Mouse (Mus musculus): ENCODE data around the gene Tmem131. TPM values are rescaled to one million over a fixed set of nuclear protein-coding genes. Genes with fewer than 3 reads are reported as not detected.

Tmem131 gene
- polyA plus RNA-seq, 1 experiment from 2014 or later = 12.3 TPM

GRCm38 (mm10) chr1:36936567-36936966 lies 6.9 kb downstream of the Tmem131 start:
- H3K4me2 ChIP-seq = no peak overlapping the region
- H3K4me1 ChIP-seq = peaks cover 31% of the 10 kb centered on the region
- H3K27me3 ChIP-seq = no peaks in the 10 kb centered on the region
- H3K36me3 ChIP-seq = no peaks in the 10 kb centered on the region
- H3K27ac ChIP-seq = no peak overlapping the region
- no peak overlapping the region for H3K9ac ChIP-seq
- H3K4me3 ChIP-seq (replicated peaks) = no peak overlapping the region
- no peaks in the 10 kb centered on the region for H3K9me3 ChIP-seq (replicated peaks)
- no peak for ATAC-seq (replicated peaks; ENCODE audit: low FRiP score)
- 83% methylated on average over 7 of the region's 7 CpGs for WGBS

- no peaks in the 10 kb centered on the region for H3K9me3 ChIP-seq (replicated peaks)
- H3K4me1 ChIP-seq = peaks cover 26% of the 10 kb centered on the region
- no peak overlapping the region for H3K27ac ChIP-seq
- H3K9ac ChIP-seq = no peak overlapping the region
- ATAC-seq (replicated peaks; ENCODE audit: low FRiP score) = no peak
- no peak overlapping the region for H3K4me2 ChIP-seq
- no peaks in the 10 kb centered on the region for H3K27me3 ChIP-seq
- H3K36me3 ChIP-seq = no peaks in the 10 kb centered on the region
- WGBS = 40% methylated on average over 6 of the region's 6 CpGs
- H3K4me3 ChIP-seq (replicated peaks) = no peak overlapping the region
Observed at GRCm38 (mm10) chr1:36934778-36935177, 8.7 kb downstream of the Tmem131 start.

GRCm38 (mm10) chr1:36933965-36934585 lies 9.4 kb downstream of the Tmem131 start:
- ATAC-seq (replicated peaks; ENCODE audit: low FRiP score) = no peak
- peaks cover 32% of the 10 kb centered on the region for H3K4me1 ChIP-seq
- no peak overlapping the region for H3K4me2 ChIP-seq
- no peaks in the 10 kb centered on the region for H3K9me3 ChIP-seq (replicated peaks)
- H3K36me3 ChIP-seq = no peaks in the 10 kb centered on the region
- no peaks in the 10 kb centered on the region for H3K27me3 ChIP-seq
- no peak overlapping the region for H3K27ac ChIP-seq
- 64% methylated on average over 8 of the region's 8 CpGs for WGBS
- H3K9ac ChIP-seq = no peak overlapping the region
- H3K4me3 ChIP-seq (replicated peaks) = no peak overlapping the region

- H3K27me3 ChIP-seq = no peaks in the 10 kb centered on the region
- H3K36me3 ChIP-seq = no peaks in the 10 kb centered on the region
- no peaks in the 10 kb centered on the region for H3K9me3 ChIP-seq (replicated peaks)
- peaks cover 24% of the 10 kb centered on the region; the same call in 1 of the 2 replicates for H3K4me1 ChIP-seq
- H3K9ac ChIP-seq = no peak overlapping the region
- H3K4me2 ChIP-seq = no peak overlapping the region
- H3K27ac ChIP-seq = no peak overlapping the region
- no peak overlapping the region for H3K4me3 ChIP-seq (replicated peaks)
- 89% methylated on average over 1 of the region's 1 CpGs for WGBS
- no peak for ATAC-seq (replicated peaks; ENCODE audit: low FRiP score)
Observed at GRCm38 (mm10) chr1:36932231-36932630, 11.2 kb downstream of the Tmem131 start.

GRCm38 (mm10) chr1:36930911-36931310 lies 12.6 kb downstream of the Tmem131 start:
- WGBS = 83% methylated on average over 8 of the region's 8 CpGs
- Histone ChIP-seq H3K9ac (no peak overlapping the region), H3K9me3 (replicated peaks) (no peaks in the 10 kb centered on the region), H3K4me3 (replicated peaks) (no peak overlapping the region), H3K4me2 (no peak overlapping the region), H3K36me3 (no peaks in the 10 kb centered on the region), H3K27ac (no peak overlapping the region), H3K4me1 (peaks cover 36% of the 10 kb centered on the region), H3K27me3 (no peaks in the 10 kb centered on the region)
- ATAC-seq (replicated peaks; ENCODE audit: low FRiP score) = no peak

GRCm38 (mm10) chr1:36929996-36930395 lies 13.5 kb downstream of the Tmem131 start:
- Histone ChIP-seq H3K4me3 (replicated peaks) (no peak overlapping the region), H3K4me2 (no peak overlapping the region), H3K9ac (no peak overlapping the region), H3K27ac (no peak overlapping the region), H3K27me3 (no peaks in the 10 kb centered on the region), H3K36me3 (no peaks in the 10 kb centered on the region), H3K9me3 (replicated peaks) (no peaks in the 10 kb centered on the region), H3K4me1 (peaks cover 34% of the 10 kb centered on the region)
- WGBS = 93% methylated on average over 2 of the region's 2 CpGs
- no peak for ATAC-seq (replicated peaks; ENCODE audit: low FRiP score)

DNA sequence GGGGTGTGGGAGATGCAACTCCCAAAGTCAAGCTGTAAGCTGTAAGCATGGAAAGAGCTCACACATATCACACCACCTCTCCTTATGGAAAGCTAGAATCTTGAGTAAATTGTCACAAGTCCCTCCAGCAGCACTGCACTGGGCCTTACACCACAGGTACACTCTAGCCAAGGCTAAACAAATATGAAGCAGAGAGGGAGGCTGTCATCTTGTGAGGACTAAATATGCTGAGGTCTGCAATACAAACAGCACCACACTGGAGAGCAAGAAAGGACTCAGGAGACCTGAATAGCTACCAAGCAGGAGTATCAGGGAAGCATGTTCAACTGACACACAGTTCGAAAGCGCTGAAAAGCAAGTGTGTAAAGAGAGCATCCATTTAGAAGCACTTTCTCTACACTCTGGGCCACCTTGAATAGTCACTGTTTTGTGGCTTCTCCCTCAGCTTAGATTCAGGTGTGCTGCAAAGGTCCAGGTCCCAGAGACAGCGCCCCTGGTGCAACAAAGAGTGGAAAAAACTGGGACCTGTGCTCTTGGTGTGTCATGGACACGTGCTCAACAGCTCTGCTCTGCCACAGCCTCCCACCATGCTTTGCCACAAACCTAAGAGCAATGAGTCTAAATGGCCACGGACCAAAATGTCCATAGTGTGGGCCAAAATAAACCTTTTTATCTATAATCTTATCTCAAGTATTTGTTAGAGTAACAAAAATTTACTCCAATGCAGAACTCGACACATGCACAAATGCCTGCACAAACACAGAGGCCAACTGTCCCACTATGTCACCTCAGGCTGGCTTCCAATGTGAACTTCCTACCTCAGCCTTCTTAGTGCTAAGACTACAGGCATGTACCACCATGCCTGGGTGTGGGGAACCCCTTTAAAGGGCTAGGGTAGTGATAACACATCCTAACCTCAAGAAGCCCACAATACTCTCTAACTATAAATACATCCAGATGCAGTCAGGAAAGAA lies 14.8 kb downstream of the Tmem131 start:
- Histone ChIP-seq H3K4me2 (no peak overlapping the region), H3K4me1 (peaks cover 31% of the 10 kb centered on the region), H3K36me3 (no peaks in the 10 kb centered on the region), H3K27me3 (no peaks in the 10 kb centered on the region), H3K9ac (no peak overlapping the region), H3K27ac (no peak overlapping the region), H3K9me3 (replicated peaks) (no peaks in the 10 kb centered on the region), H3K4me3 (replicated peaks) (no peak overlapping the region)
- 79% methylated on average over 6 of the region's 6 CpGs for WGBS
- no peak for ATAC-seq (replicated peaks; ENCODE audit: low FRiP score)

GRCm38 (mm10) chr1:36927569-36927968 lies 15.9 kb downstream of the Tmem131 start:
- no peak overlapping the region for H3K4me3 ChIP-seq (replicated peaks)
- peaks cover 38% of the 10 kb centered on the region for H3K4me1 ChIP-seq
- ATAC-seq (replicated peaks; ENCODE audit: low FRiP score) = no peak
- H3K4me2 ChIP-seq = no peak overlapping the region
- no peaks in the 10 kb centered on the region for H3K27me3 ChIP-seq
- H3K36me3 ChIP-seq = no peaks in the 10 kb centered on the region
- 77% methylated on average over 2 of the region's 2 CpGs for WGBS
- no peak overlapping the region for H3K27ac ChIP-seq
- no peak overlapping the region for H3K9ac ChIP-seq
- H3K9me3 ChIP-seq (replicated peaks) = no peaks in the 10 kb centered on the region

- H3K4me3 ChIP-seq (replicated peaks) = no peak overlapping the region
- no peak overlapping the region for H3K9ac ChIP-seq
- peaks cover 45% of the 10 kb centered on the region for H3K4me1 ChIP-seq
- no peaks in the 10 kb centered on the region for H3K9me3 ChIP-seq (replicated peaks)
- H3K27ac ChIP-seq = no peak overlapping the region
- H3K27me3 ChIP-seq = no peaks in the 10 kb centered on the region
- no peak for ATAC-seq (replicated peaks; ENCODE audit: low FRiP score)
- no peaks in the 10 kb centered on the region for H3K36me3 ChIP-seq
- WGBS = 83% methylated on average over 6 of the region's 6 CpGs
- no peak overlapping the region for H3K4me2 ChIP-seq
Observed at GRCm38 (mm10) chr1:36926738-36927137, 16.7 kb downstream of the Tmem131 start.

GRCm38 (mm10) chr1:36926246-36926645 lies 17.2 kb downstream of the Tmem131 start:
- no peaks in the 10 kb centered on the region for H3K36me3 ChIP-seq
- no peak overlapping the region for H3K4me3 ChIP-seq (replicated peaks)
- peaks cover 50% of the 10 kb centered on the region for H3K4me1 ChIP-seq
- H3K27ac ChIP-seq = no peak overlapping the region
- 73% methylated on average over 4 of the region's 4 CpGs for WGBS
- no peaks in the 10 kb centered on the region for H3K9me3 ChIP-seq (replicated peaks)
- ATAC-seq (replicated peaks; ENCODE audit: low FRiP score) = no peak
- no peaks in the 10 kb centered on the region for H3K27me3 ChIP-seq
- no peak overlapping the region for H3K4me2 ChIP-seq
- H3K9ac ChIP-seq = no peak overlapping the region

DNA sequence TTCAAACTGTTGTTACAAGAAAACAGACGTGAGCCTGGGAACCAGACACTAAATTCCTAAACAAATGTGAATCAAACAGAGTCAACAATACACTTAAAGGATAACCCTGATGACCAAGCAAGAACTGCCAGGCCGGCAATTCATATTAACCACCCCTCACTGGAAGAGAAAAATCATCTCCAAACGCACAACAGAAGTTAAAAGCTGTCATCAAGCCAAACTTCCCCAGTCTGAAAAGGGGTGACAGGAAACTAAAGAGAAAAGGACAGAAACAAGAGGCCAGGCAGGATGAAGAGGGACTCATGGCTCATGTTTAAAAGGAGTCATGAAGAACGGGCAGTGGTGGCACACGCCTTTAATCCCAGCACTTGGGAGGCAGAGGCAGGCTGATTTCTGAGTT lies 17.7 kb downstream of the Tmem131 start:
- 0 out of 2 replicates have a peak overlapping the region, but pooled peaks have one; percentile 22 for H3K27ac ChIP-seq
- H3K9me3 ChIP-seq (replicated peaks) = no peaks in the 10 kb centered on the region
- H3K4me1 ChIP-seq = peaks cover 55% of the 10 kb centered on the region
- no peaks in the 10 kb centered on the region for H3K27me3 ChIP-seq
- no peaks in the 10 kb centered on the region for H3K36me3 ChIP-seq
- H3K4me3 ChIP-seq (replicated peaks) = no peak overlapping the region
- H3K9ac ChIP-seq = no peak overlapping the region
- 63% methylated on average over 5 of the region's 5 CpGs for WGBS
- no peak for ATAC-seq (replicated peaks; ENCODE audit: low FRiP score)
- H3K4me2 ChIP-seq = no peak overlapping the region

DNA sequence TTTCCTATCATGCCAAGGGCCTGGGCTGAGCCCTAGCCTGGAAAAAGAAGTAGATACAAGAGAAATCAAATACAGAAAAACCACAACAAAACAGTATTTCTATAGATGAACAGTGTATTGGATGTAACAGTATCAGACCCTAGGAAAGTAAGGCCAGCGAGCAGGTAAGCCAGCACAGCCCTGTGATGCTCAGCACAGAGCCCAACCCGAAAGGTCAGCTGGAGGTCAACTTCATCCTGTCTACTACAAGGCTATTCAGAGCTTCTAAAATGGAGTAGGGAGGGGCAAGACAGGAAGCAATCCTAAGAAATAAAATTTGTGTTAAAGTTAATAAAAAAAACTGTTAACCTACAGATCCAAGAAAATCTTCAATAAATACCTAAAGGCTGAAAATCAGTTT lies 18.6 kb downstream of the Tmem131 start:
- no peak for ATAC-seq (replicated peaks; ENCODE audit: low FRiP score)
- no peaks in the 10 kb centered on the region for H3K27me3 ChIP-seq
- no peak overlapping the region for H3K9ac ChIP-seq
- no peaks in the 10 kb centered on the region for H3K36me3 ChIP-seq
- H3K27ac ChIP-seq = no peak overlapping the region
- H3K4me3 ChIP-seq (replicated peaks) = no peak overlapping the region
- no peak overlapping the region for H3K4me2 ChIP-seq
- 80% methylated on average over 2 of the region's 2 CpGs for WGBS
- peaks cover 64% of the 10 kb centered on the region for H3K4me1 ChIP-seq
- H3K9me3 ChIP-seq (replicated peaks) = no peaks in the 10 kb centered on the region
